Mouse (Mus musculus) myocyte (in vitro differentiated cells): Measurements from ENCODE around the gene Mpst.

Experiments
- CEBPB ChIP-seq: IDR thresholded peaks from 2 replicates; pipeline ENCODE4 v1.6.1; 2011; ENCODE audit warnings: mild to moderate bottlenecking, moderate library complexity; ENCODE audit not compliant: poor library complexity, insufficient read depth, severe bottlenecking
- E2F4 ChIP-seq: IDR thresholded peaks from one replicate; pipeline ENCODE4 v1.6.1; 2011; ENCODE audit warnings: mild to moderate bottlenecking, control low read depth, moderate library complexity; ENCODE audit not compliant: insufficient read depth
- MAX ChIP-seq: IDR thresholded peaks from one replicate; pipeline ENCODE4 v1.6.1; 2011; ENCODE audit warnings: low read depth, mild to moderate bottlenecking, control low read depth
- MYOD1 ChIP-seq, 3 experiments: IDR thresholded peaks; one replicate each; pipeline ENCODE4 v1.6.1; 2011; ENCODE audit warnings: control low read depth in 2 of 3, low read depth in 2 of 3, mild to moderate bottlenecking in 2 of 3, moderate library complexity in 1 of 3; ENCODE audit not compliant: insufficient read length in 2 of 3, control insufficient read depth in 1 of 3
- MYOG ChIP-seq, 3 experiments: IDR thresholded peaks; one replicate each; pipeline ENCODE4 v1.6.1; 2011; ENCODE audit warnings: control low read depth in 2 of 3, low read depth in 2 of 3, mild to moderate bottlenecking in 2 of 3; ENCODE audit not compliant: insufficient read length in 2 of 3, control insufficient read depth in 1 of 3, insufficient read depth in 1 of 3
- POLR2A ChIP-seq: IDR thresholded peaks from one replicate; pipeline ENCODE4 v1.6.1; 2011; ENCODE audit warnings: low read depth, mild to moderate bottlenecking, control low read depth, moderate library complexity; ENCODE audit not compliant: insufficient read length
- POLR2AphosphoS2 ChIP-seq: IDR thresholded peaks from one replicate; pipeline ENCODE4 v1.6.1; 2011; ENCODE audit warnings: low read depth, control low read depth; ENCODE audit not compliant: insufficient read length
- REST ChIP-seq: IDR thresholded peaks from one replicate; pipeline ENCODE4 v1.6.1; 2011; ENCODE audit warnings: mild to moderate bottlenecking, control low read depth, moderate library complexity; ENCODE audit not compliant: insufficient read depth, insufficient read length
- SRF ChIP-seq: IDR thresholded peaks from one replicate; pipeline ENCODE4 v1.6.1; 2011; ENCODE audit warnings: low read depth; ENCODE audit not compliant: control insufficient read depth, insufficient read length
- TCF12 ChIP-seq: IDR thresholded peaks from one replicate; pipeline ENCODE4 v1.6.1; 2011; ENCODE audit warnings: mild to moderate bottlenecking, control low read depth; ENCODE audit not compliant: poor library complexity, insufficient read depth, severe bottlenecking
- TCF3 ChIP-seq: IDR thresholded peaks from one replicate; pipeline ENCODE4 v1.6.1; 2011; ENCODE audit warnings: low read depth, control low read depth; ENCODE audit not compliant: insufficient read length
- USF1 ChIP-seq: IDR thresholded peaks from one replicate; pipeline ENCODE4 v1.6.1; 2011; ENCODE audit warnings: low read depth, mild to moderate bottlenecking, control low read depth, moderate library complexity

- TF ChIP-seq POLR2A (no peak), MYOG (IDR thresholded peaks at IDR 0.05; ENCODE audit: control insufficient read depth in 1 of 3, insufficient read depth in 1 of 3, insufficient read length in 2 of 3, low read depth in 2 of 3) (no peak), MYOD1 (IDR thresholded peaks at IDR 0.05; ENCODE audit: control insufficient read depth in 1 of 3, insufficient read length in 2 of 3, low read depth in 2 of 3) (no peak), MAX (no peak), USF1 (no peak), CEBPB (no peak), POLR2AphosphoS2 (no peak), E2F4 (no peak), REST (no peak), TCF12 (no peak), SRF (no peak), TCF3 (no peak)
Measured at GRCm38 (mm10) chr15:78402423-78402822, 3.8 kb upstream of the Mpst start.
